Mouse (Mus musculus) stomach, postnatal 0 days (tissue): ENCODE measurements around the gene St3gal3. TPM values are rescaled to one million over a fixed set of nuclear protein-coding genes. Genes with fewer than 3 reads are reported as not detected.
A peak's percentile ranks its signal among the peaks of the same experiment; 100 is the strongest.

Experiments
- ATAC-seq: fragments of 200-750 bp; cut with Nextera tagmentation; 2 replicates; pipeline ENCODE4 v1.8.0; 2017; ENCODE audit not compliant: low FRiP score, low TSS enrichment
- DNase-seq: peaks from one replicate; pipeline ENCODE4 v3.0.0-alpha.2; 2016; ENCODE audit warnings: low spot score
- H3K27ac ChIP-seq: fragments of 300-500 bp; sonication (generic); replicated peaks from 2 replicates; pipeline ENCODE4 v1.5.1; 2014; ENCODE audit warnings: mild to moderate bottlenecking, control low read depth
- H3K27me3 ChIP-seq: fragments of 300-500 bp; sonication (generic); 2 replicates; pipeline ENCODE4 v1.6.1; 2014; ENCODE audit warnings: low read length; ENCODE audit not compliant: control insufficient read depth, insufficient read depth
- H3K36me3 ChIP-seq: fragments of 300-500 bp; sonication (generic); 2 replicates; pipeline ENCODE4 v1.6.1; 2014; ENCODE audit warnings: low read length, mixed read lengths; ENCODE audit not compliant: control insufficient read depth, insufficient read depth
- H3K4me1 ChIP-seq: fragments of 300-500 bp; sonication (generic); replicated peaks from 2 replicates; pipeline ENCODE4 v1.6.1; 2014; ENCODE audit warnings: antibody characterized with exemption; ENCODE audit not compliant: control insufficient read depth, insufficient read depth
- H3K4me2 ChIP-seq: fragments of 300-500 bp; sonication (generic); replicated peaks from 2 replicates; pipeline ENCODE4 v1.6.1; 2014; ENCODE audit warnings: low read depth, mild to moderate bottlenecking, control low read depth, moderate library complexity
- H3K4me3 ChIP-seq: fragments of 300-500 bp; sonication (generic); 2 replicates; pipeline ENCODE4 v1.5.1; 2014; ENCODE audit warnings: low read depth, low read length, control low read depth
- H3K9ac ChIP-seq: fragments of 300-500 bp; sonication (generic); 2 replicates; pipeline ENCODE4 v1.6.1; 2014; ENCODE audit warnings: mild to moderate bottlenecking, low read length, control low read depth, mixed read lengths
- H3K9me3 ChIP-seq: fragments of 300-500 bp; sonication (generic); 2 replicates; pipeline ENCODE4 v1.6.1; 2016; ENCODE audit warnings: low read length; ENCODE audit not compliant: control insufficient read depth
- CTCF ChIP-seq: IDR thresholded peaks from 2 replicates; pipeline ENCODE4 v1.5.1; 2016; ENCODE audit warnings: antibody characterized with exemption, low read depth, mild to moderate bottlenecking, moderate library complexity
- EP300 ChIP-seq: optimal IDR thresholded peaks from 2 replicates; pipeline ENCODE3; 2016; ENCODE audit warnings: antibody characterized with exemption
- WGBS: fragments of 180-500 bp; shearing (Covaris S2); extraction: QIAGEN DNeasy Blood & Tissue Kit; methylation state at CpG from one replicate; pipeline ENCODE4 v1.1.7; 2014; 5-methylcytosine and 5-hydroxymethylcytosine counted together
- polyA plus RNA-seq: library from polyadenylated mRNA; unstranded; fragments of >200 nt; fragmentation: Nextera tagmentation; extraction: Ambion mirVana; gene quantifications from 2 replicates; pipeline ENCODE4 v1.2.1, GENCODE M21; 2015

The St3gal3 gene
- polyA plus RNA-seq, 1 experiment from 2014 or later = 3.2 TPM

GRCm38 (mm10) chr4:118115132-118115531, 19.6 kb downstream of the St3gal3 start:
- 79% methylated on average over 7 of the region's 7 CpGs for WGBS
- TF ChIP-seq EP300 = no peak
- TF ChIP-seq CTCF = no peak
- ATAC-seq (no peak), DNase-seq (no peak)
- H3K36me3 ChIP-seq = no peaks in the 10 kb centered on the region
- no peak overlapping the region for H3K27ac ChIP-seq
- no peaks in the 10 kb centered on the region for H3K9me3 ChIP-seq
- no peak overlapping the region for H3K9ac ChIP-seq
- H3K27me3 ChIP-seq = no peaks in the 10 kb centered on the region
- no peak overlapping the region for H3K4me3 ChIP-seq
- no peak overlapping the region for H3K4me2 ChIP-seq
- no peaks in the 10 kb centered on the region for H3K4me1 ChIP-seq

GRCm38 (mm10) chr4:118112601-118113000, 22.1 kb downstream of the St3gal3 start:
- no peak overlapping the region for H3K4me3 ChIP-seq
- H3K36me3 ChIP-seq = no peaks in the 10 kb centered on the region
- ATAC-seq (no peak), DNase-seq (no peak)
- no peaks in the 10 kb centered on the region for H3K9me3 ChIP-seq
- 0 out of 2 replicates have a peak, but pooled peaks cover 3% of the 10 kb centered on the region for H3K4me1 ChIP-seq
- no peak overlapping the region for H3K4me2 ChIP-seq
- TF ChIP-seq EP300 = no peak
- TF ChIP-seq CTCF = no peak
- no peak overlapping the region for H3K9ac ChIP-seq
- 67% methylated on average over 12 of the region's 12 CpGs for WGBS
- no peak overlapping the region for H3K27ac ChIP-seq
- H3K27me3 ChIP-seq = no peaks in the 10 kb centered on the region

DNA sequence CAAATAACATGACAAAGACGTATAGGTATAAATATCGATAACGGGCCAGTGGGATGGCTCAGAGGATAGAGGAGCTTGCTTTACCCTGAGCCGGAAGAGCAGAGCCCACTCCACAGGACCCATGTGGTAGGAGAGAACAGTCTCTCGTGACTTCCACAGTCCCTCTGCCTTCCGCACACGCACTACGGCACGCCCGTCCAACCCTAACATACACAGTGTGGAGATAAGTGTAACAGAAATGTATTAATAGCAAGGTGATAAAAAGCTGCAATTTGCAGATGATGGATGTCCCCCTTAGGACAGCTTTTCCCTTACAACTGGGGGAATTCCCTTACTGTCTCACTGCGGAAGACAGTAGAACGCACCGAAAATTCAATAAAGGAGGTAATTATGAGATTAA, 25.1 kb downstream of the St3gal3 start:
- 39% methylated on average over 13 of the region's 13 CpGs for WGBS
- ATAC-seq = 0 out of 2 replicates have a peak, but pooled peaks have one; percentile 33

DNA sequence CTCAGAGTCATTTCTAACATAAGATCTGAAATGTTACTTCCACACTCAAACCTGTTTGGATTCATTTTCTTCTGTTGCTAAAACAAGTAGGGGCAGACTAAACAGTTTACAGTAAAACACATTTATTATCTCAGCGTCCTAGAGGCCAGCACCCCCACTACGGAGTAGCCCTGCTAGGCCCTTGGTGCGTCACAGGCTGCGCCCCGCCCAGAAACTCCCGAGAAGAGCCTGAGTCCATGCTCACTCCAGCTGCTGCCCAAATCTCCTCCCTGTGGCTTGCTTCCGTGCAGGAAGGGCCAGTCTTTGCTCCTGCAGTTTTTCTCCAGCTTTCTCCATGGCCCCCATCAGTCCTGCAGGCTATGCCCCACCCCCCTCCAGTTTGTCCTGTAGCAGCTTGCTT, 25.9 kb downstream of the St3gal3 start:
- Histone ChIP-seq H3K9me3 (no peaks in the 10 kb centered on the region), H3K27ac (no peak overlapping the region), H3K4me2 (peak overlapping the region; percentile 34; the same call in 1 of the 2 replicates), H3K9ac (0 out of 2 replicates have a peak overlapping the region, but pooled peaks have one; percentile 13), H3K4me3 (no peak overlapping the region), H3K4me1 (0 out of 2 replicates have a peak, but pooled peaks cover 3% of the 10 kb centered on the region), H3K36me3 (no peaks in the 10 kb centered on the region), H3K27me3 (no peaks in the 10 kb centered on the region)
- DNase-seq = peak; percentile 70
- TF ChIP-seq CTCF = no peak
- TF ChIP-seq EP300 = no peak
- ATAC-seq = peak; percentile 73; the same call in 1 of the 2 replicates
- 13% methylated on average over 7 of the region's 7 CpGs for WGBS

More for the DNA sequence above, 25.1 kb downstream of the St3gal3 start:
- no peaks in the 10 kb centered on the region for H3K36me3 ChIP-seq
- DNase-seq = peak; percentile 27
- H3K27ac ChIP-seq = no peak overlapping the region
- H3K9ac ChIP-seq = no peak overlapping the region
- H3K4me3 ChIP-seq = no peak overlapping the region
- H3K4me1 ChIP-seq = 0 out of 2 replicates have a peak, but pooled peaks cover 3% of the 10 kb centered on the region
- no peaks in the 10 kb centered on the region for H3K27me3 ChIP-seq
- TF ChIP-seq CTCF = no peak
- no peak for TF ChIP-seq EP300
- H3K9me3 ChIP-seq = no peaks in the 10 kb centered on the region
- no peak overlapping the region for H3K4me2 ChIP-seq

GRCm38 (mm10) chr4:118105256-118106053, 29.3 kb downstream of the St3gal3 start:
- H3K9ac ChIP-seq = no peak overlapping the region
- no peak for ATAC-seq
- H3K9me3 ChIP-seq = no peaks in the 10 kb centered on the region
- H3K4me2 ChIP-seq = no peak overlapping the region
- no peaks in the 10 kb centered on the region for H3K27me3 ChIP-seq
- no peak overlapping the region for H3K4me3 ChIP-seq
- no peak for DNase-seq
- 92% methylated on average over 3 of the region's 3 CpGs for WGBS
- 0 out of 2 replicates have a peak, but pooled peaks cover 3% of the 10 kb centered on the region for H3K4me1 ChIP-seq
- TF ChIP-seq CTCF = no peak
- no peak overlapping the region for H3K27ac ChIP-seq
- H3K36me3 ChIP-seq = no peaks in the 10 kb centered on the region

DNA sequence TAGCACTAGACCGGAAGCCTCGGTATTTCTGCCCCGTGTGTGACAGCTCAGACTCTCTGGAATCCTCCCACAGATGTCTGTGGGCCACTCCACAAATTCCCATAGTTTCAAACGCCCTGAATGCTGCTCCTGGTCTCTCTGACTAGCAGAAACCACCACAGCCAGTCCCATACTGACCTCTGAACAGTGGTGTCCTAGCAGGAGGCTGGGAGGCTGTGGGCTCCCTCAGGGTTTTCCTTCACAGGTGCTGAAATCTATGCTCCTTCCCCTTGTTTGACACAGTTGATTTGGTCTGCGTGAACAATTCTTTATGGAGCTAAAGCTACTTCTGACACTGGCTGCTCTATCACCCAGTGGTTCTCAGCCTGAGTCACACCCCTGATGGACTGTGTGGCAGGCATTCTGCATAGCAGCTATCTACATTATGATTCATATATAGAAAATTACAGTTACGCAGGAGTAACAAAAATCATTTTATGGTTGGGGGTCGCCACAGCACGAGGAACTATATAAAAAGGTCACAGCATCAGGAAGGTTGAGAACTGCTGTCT, 31.4 kb downstream of the St3gal3 start:
- H3K4me3 ChIP-seq = no peak overlapping the region
- H3K27ac ChIP-seq = no peak overlapping the region
- no peak for TF ChIP-seq CTCF
- TF ChIP-seq EP300 = no peak
- H3K9ac ChIP-seq = no peak overlapping the region
- H3K27me3 ChIP-seq = no peaks in the 10 kb centered on the region
- no peak overlapping the region for H3K4me2 ChIP-seq
- H3K9me3 ChIP-seq = no peaks in the 10 kb centered on the region
- no peaks in the 10 kb centered on the region for H3K36me3 ChIP-seq
- ATAC-seq (no peak), DNase-seq (no peak)
- WGBS = 74% methylated on average over 8 of the region's 8 CpGs
- H3K4me1 ChIP-seq = no peaks in the 10 kb centered on the region
